Mouse (Mus musculus) thymus, adult 2 months (tissue): ENCODE measurements around the gene Acsm2.

ENCODE experiments used
- CTCF ChIP-seq: fragments of 200-500 bp; IDR thresholded peaks from 2 replicates; pipeline ENCODE4 v1.5.1; 2012; ENCODE audit warnings: mild to moderate bottlenecking, control low read depth, low read length, moderate library complexity, borderline replicate concordance; ENCODE audit not compliant: control insufficient read depth, poor library complexity, insufficient read depth; ENCODE audit errors: extremely low read depth
- POLR2A ChIP-seq: fragments of 200-500 bp; IDR thresholded peaks from 2 replicates; pipeline ENCODE4 v1.6.1; 2012; ENCODE audit warnings: mild to moderate bottlenecking, low read length, control low read depth, moderate library complexity; ENCODE audit not compliant: control insufficient read depth, poor library complexity, insufficient read depth; ENCODE audit errors: extremely low read depth

GRCm38 (mm10) chr7:119607796-119608515 is 53.8 kb downstream of the Acsm2 start:
- no peak for TF ChIP-seq CTCF
- TF ChIP-seq POLR2A = no peak
